Mouse (Mus musculus) hindbrain, embryonic 11.5 days (tissue): ENCODE measurements around the gene Nfrkb. TPM values are rescaled to one million over a fixed set of nuclear protein-coding genes. Genes with fewer than 3 reads are reported as not detected.

Experiments used
- ATAC-seq: fragments of 200-750 bp; cut with Nextera tagmentation; 2 replicates; pipeline ENCODE4 v1.8.0; 2017; ENCODE audit warnings: mild to moderate bottlenecking, moderate TSS enrichment, moderate library complexity; ENCODE audit not compliant: low FRiP score
- DNase-seq: peaks from one replicate; pipeline ENCODE4 v3.0.0-alpha.2; 2015; ENCODE audit warnings: low spot score
- H3K27ac ChIP-seq: fragments of 300-500 bp; sonication (generic); 2 replicates; pipeline ENCODE4 v1.5.1; 2014; ENCODE audit warnings: mild to moderate bottlenecking, low read depth, low read length
- H3K27me3 ChIP-seq: fragments of 300-500 bp; sonication (generic); 2 replicates; pipeline ENCODE4 v1.6.1; 2014; ENCODE audit warnings: mild to moderate bottlenecking, low read length, moderate library complexity, mixed read lengths; ENCODE audit not compliant: control insufficient read depth, insufficient read depth
- H3K36me3 ChIP-seq: fragments of 300-500 bp; sonication (generic); 2 replicates; pipeline ENCODE4 v1.6.1; 2014; ENCODE audit warnings: mild to moderate bottlenecking, low read length, moderate library complexity, mixed read lengths; ENCODE audit not compliant: control insufficient read depth, insufficient read depth
- H3K4me1 ChIP-seq: fragments of 300-500 bp; sonication (generic); replicated peaks from 2 replicates; pipeline ENCODE4 v1.6.1; 2014; ENCODE audit warnings: low read length, mixed read lengths; ENCODE audit not compliant: control insufficient read depth, insufficient read depth
- H3K4me2 ChIP-seq: fragments of 300-500 bp; sonication (generic); replicated peaks from 2 replicates; pipeline ENCODE4 v1.6.1; 2014; ENCODE audit warnings: mild to moderate bottlenecking, low read depth, low read length
- H3K4me3 ChIP-seq: fragments of 300-500 bp; sonication (generic); 2 replicates; pipeline ENCODE4 v1.5.1; 2014; ENCODE audit warnings: low read depth, low read length
- H3K9ac ChIP-seq: fragments of 300-500 bp; sonication (generic); 2 replicates; pipeline ENCODE4 v1.6.1; 2014; ENCODE audit warnings: low read depth, low read length
- H3K9me3 ChIP-seq: fragments of 300-500 bp; sonication (generic); 2 replicates; pipeline ENCODE4 v1.6.1; 2016; ENCODE audit warnings: low read length; ENCODE audit not compliant: control insufficient read depth
- WGBS: fragments of 180-500 bp; shearing (Covaris S2); extraction: QIAGEN DNeasy Blood & Tissue Kit; methylation state at CpG from one replicate; pipeline ENCODE4 v1.1.7; 2014; 5-methylcytosine and 5-hydroxymethylcytosine counted together
- polyA plus RNA-seq: library from polyadenylated mRNA; unstranded; fragments of >200 nt; fragmentation: Nextera tagmentation; extraction: Ambion mirVana; gene quantifications from 2 replicates; pipeline ENCODE4 v1.2.1, GENCODE M21; 2014

The Nfrkb gene
- 22.3 and 29.4 TPM in 2 replicates for polyA plus RNA-seq

DNA sequence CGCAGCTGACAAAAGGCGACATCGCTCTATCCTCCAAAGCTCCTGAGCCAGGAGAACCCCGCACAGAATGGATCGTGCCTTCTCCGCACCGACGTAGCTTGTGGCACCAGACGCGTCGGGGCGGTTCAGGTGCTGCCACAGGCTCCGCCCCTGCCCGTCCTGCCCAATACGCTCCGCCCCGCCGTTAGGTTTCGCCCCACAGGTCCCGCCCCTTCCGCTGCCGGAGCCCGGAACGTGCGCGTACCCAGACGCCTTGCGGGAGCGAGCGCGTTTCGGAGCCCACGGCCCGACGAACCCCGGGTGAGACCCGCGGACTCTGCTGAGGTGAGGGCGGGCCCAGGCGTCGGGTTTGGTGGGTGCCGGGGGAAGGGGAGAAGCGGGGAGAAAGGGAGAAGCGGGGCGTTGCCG is at the start of gene Nfrkb:
TSS of gene Nfrkb (plus strand) at position 246 of the 408 bp plus-strand sequence.
- Histone ChIP-seq H3K36me3 (no peaks in the 10 kb centered on the region), H3K27ac (0 out of 2 replicates have a peak within 1 kb of the TSS, but pooled peaks have one; percentile 42), H3K4me2 (peak within 1 kb of the TSS; percentile 54), H3K9ac (peak within 1 kb of the TSS; percentile 82), H3K27me3 (no peaks in the 10 kb centered on the region), H3K9me3 (no peaks in the 10 kb centered on the region), H3K4me3 (peak within 1 kb of the TSS; percentile 92), H3K4me1 (peaks cover 4% of the 10 kb centered on the region; the same call in 1 of the 2 replicates)
- peak; percentile 97 for ATAC-seq
- peak; percentile 98 for DNase-seq
- WGBS, result under 1% methylated on average over 41 of the region's 46 CpGs

DNA sequence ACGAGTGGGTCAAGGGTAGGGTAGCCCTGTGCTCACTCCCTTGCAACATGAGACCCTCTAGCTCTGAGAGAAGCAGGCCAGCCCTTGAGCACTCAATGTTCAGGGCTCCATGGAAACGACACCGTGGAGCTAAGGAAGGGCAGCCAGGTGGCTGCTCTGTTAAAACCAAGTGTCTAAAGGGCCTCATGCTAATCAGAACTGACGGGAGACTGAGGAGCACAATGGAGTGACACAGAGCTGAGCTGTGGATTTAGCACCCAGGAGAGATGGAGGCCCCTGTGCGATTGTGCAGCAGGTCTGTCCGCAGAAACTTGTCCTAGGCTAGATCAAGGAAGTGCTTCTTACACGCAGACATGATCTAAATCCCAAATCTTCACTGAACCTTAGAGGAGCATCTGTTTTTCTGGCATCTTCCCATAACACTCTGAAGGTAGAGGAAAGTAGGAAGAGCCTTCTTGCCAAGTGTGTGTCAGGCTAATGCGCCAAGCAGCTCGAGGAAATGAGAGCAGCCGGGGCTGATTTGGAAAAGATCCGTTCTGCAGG is 41.6 kb upstream of the Nfrkb start:
- ATAC-seq, result no peak

GRCm38 (mm10) chr9:31346575-31347080 is 39.4 kb upstream of the Nfrkb start:
- WGBS, result 81% methylated on average over 15 of the region's 15 CpGs
- Histone ChIP-seq H3K27ac (no peak overlapping the region), H3K4me1 (peaks cover 3% of the 10 kb centered on the region), H3K4me2 (no peak overlapping the region), H3K27me3 (no peaks in the 10 kb centered on the region), H3K9me3 (no peaks in the 10 kb centered on the region), H3K36me3 (no peaks in the 10 kb centered on the region), H3K9ac (no peak overlapping the region), H3K4me3 (no peak overlapping the region)
- ATAC-seq (no peak), DNase-seq (no peak)

More for the DNA sequence above, 41.6 kb upstream of the Nfrkb start:
- no peak overlapping the region for H3K9ac ChIP-seq
- no peaks in the 10 kb centered on the region for H3K36me3 ChIP-seq
- peaks cover 3% of the 10 kb centered on the region for H3K4me1 ChIP-seq
- H3K27ac ChIP-seq, result no peak overlapping the region
- no peaks in the 10 kb centered on the region for H3K27me3 ChIP-seq
- 66% methylated on average over 11 of the region's 11 CpGs for WGBS
- H3K4me3 ChIP-seq, result no peak overlapping the region
- H3K9me3 ChIP-seq, result no peaks in the 10 kb centered on the region
- H3K4me2 ChIP-seq, result no peak overlapping the region
- no peak for DNase-seq

DNA sequence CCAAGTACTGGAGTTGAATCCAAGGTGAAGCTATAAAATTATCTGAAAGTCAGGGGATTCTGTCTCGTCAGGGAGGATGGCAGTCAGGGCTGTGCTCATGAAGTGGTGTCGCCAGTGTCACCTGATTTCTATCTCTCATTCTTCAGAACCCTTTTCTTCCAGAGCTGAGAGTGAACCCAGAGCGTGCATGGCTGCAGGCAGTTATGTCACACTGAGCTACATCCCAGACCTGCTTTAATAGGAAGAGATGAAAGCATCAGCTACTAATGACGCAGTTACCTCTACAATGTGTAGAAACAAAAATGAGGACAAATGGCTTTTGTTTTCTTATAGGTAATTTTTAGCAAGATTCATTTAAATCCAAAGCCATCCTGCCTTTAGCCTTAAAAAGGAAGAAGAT is 37.5 kb upstream of the Nfrkb start:
- DNase-seq, result no peak
- WGBS, result 79% methylated on average over 4 of the region's 4 CpGs
- no peaks in the 10 kb centered on the region for H3K9me3 ChIP-seq
- no peaks in the 10 kb centered on the region for H3K27me3 ChIP-seq
- H3K9ac ChIP-seq, result no peak overlapping the region
- no peaks in the 10 kb centered on the region for H3K36me3 ChIP-seq
- H3K27ac ChIP-seq, result no peak overlapping the region
- no peak overlapping the region for H3K4me2 ChIP-seq
- H3K4me3 ChIP-seq, result no peak overlapping the region
- no peak for ATAC-seq
- peaks cover 3% of the 10 kb centered on the region for H3K4me1 ChIP-seq

GRCm38 (mm10) chr9:31348915-31349314 is 37.1 kb upstream of the Nfrkb start:
- H3K9ac ChIP-seq, result no peak overlapping the region
- H3K27me3 ChIP-seq, result no peaks in the 10 kb centered on the region
- no peaks in the 10 kb centered on the region for H3K9me3 ChIP-seq
- no peak overlapping the region for H3K27ac ChIP-seq
- no peak overlapping the region for H3K4me2 ChIP-seq
- H3K4me3 ChIP-seq, result no peak overlapping the region
- H3K36me3 ChIP-seq, result no peaks in the 10 kb centered on the region
- WGBS, result 69% methylated on average over 11 of the region's 11 CpGs
- H3K4me1 ChIP-seq, result peaks cover 3% of the 10 kb centered on the region
- DNase-seq (peak; percentile 81), ATAC-seq (peak; percentile 76)

- H3K27ac ChIP-seq, result no peak overlapping the region
- no peak overlapping the region for H3K4me3 ChIP-seq
- H3K9ac ChIP-seq, result no peak overlapping the region
- H3K4me2 ChIP-seq, result no peak overlapping the region
- no peak for DNase-seq
- no peaks in the 10 kb centered on the region for H3K9me3 ChIP-seq
- 81% methylated on average over 2 of the region's 2 CpGs for WGBS
- H3K4me1 ChIP-seq, result no peaks in the 10 kb centered on the region
- 0 out of 2 replicates have a peak, but pooled peaks cover 3% of the 10 kb centered on the region for H3K36me3 ChIP-seq
- no peak for ATAC-seq
- no peaks in the 10 kb centered on the region for H3K27me3 ChIP-seq
Measured at GRCm38 (mm10) chr9:31352716-31353115, 33.3 kb upstream of the Nfrkb start.

DNA sequence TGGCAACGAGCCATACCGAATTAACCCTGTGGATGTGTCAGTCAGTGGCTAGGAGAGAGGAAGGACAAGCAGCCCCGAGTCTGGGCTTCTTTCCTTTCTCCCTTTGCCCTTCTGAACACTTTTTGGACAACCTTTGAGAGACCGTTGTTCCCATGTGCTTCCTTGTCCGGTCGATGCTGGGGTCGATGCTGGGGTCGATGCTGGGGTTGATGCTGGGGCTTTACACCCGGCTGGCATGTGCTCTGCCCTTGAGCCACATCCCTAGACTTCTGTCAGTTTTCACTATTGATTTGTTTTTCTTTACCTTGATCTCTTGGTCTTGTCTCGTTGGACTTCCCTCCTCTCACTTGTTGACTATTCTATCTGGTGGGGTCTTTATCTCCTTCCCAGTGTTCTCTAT is 32.5 kb upstream of the Nfrkb start:
- DNase-seq (no peak), ATAC-seq (no peak)
- Histone ChIP-seq H3K4me1 (no peaks in the 10 kb centered on the region), H3K4me2 (no peak overlapping the region), H3K36me3 (0 out of 2 replicates have a peak, but pooled peaks cover 3% of the 10 kb centered on the region), H3K9ac (no peak overlapping the region), H3K9me3 (no peaks in the 10 kb centered on the region), H3K27ac (no peak overlapping the region), H3K4me3 (no peak overlapping the region), H3K27me3 (no peaks in the 10 kb centered on the region)
- 86% methylated on average over 10 of the region's 10 CpGs for WGBS

- H3K4me3 ChIP-seq, result no peak overlapping the region
- no peak overlapping the region for H3K4me2 ChIP-seq
- no peak for DNase-seq
- no peak for ATAC-seq
- no peak overlapping the region for H3K9ac ChIP-seq
- 90% methylated on average over 7 of the region's 7 CpGs for WGBS
- no peaks in the 10 kb centered on the region for H3K27me3 ChIP-seq
- H3K9me3 ChIP-seq, result no peaks in the 10 kb centered on the region
- no peaks in the 10 kb centered on the region for H3K4me1 ChIP-seq
- no peak overlapping the region for H3K27ac ChIP-seq
- H3K36me3 ChIP-seq, result 0 out of 2 replicates have a peak, but pooled peaks cover 3% of the 10 kb centered on the region
Measured at GRCm38 (mm10) chr9:31354051-31354450, 31.9 kb upstream of the Nfrkb start.
